Mouse (Mus musculus) G1E (cell line): ENCODE measurements at regions not wholly inside any gene's neighbourhood (a gene's known extent, or its start where the extent isn't known, plus 50 kb on each side); places are given as distances from the start of the nearest gene placed in this dataset.

Source experiments
- CTCF ChIP-seq: IDR thresholded peaks from 2 replicates; pipeline ENCODE4 v1.5.1; 2012; ENCODE audit warnings: low read depth, low read length, inconsistent platforms, mixed read lengths
- POLR2AphosphoS5 ChIP-seq: IDR thresholded peaks from 2 replicates; pipeline ENCODE4 v1.6.1; 2012; ENCODE audit warnings: low read depth, low read length, inconsistent platforms; ENCODE audit not compliant: insufficient replicate concordance

DNA sequence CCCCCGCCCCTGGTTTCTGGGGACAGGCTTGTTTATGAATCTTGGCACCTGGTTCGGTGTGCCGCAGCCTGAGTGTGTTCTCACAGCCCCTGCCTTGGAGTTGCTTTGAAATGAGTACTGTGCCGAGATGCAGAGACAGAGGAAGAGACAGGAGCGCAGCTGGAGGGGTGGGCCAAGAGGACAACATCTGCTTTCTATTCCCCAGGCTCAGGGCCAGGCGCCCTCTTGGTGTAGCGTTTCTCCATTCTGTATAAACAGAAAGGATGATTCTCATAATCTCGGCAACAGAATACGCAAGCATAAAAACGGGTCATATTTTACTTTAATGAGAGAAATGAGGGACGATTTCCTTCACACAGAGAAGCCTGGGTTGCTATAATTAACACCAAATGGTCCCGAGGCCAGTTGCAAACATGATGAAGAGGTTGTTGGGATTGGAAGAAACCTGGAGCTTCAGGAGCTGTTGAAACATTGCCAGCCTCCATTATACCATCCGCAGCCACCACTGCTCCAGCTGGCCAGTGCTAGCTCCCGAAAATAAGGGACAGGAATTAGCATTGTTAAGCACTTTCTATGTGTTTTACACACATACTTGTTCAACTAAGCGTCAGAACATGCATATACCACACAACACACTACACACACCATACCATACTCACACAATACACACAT, 236.4 kb downstream of the Gm12728 start:
- no peak for TF ChIP-seq CTCF
- TF ChIP-seq POLR2AphosphoS5, result no peak
